18 mouse cellular contexts compared by ENCODE assay signal in genomic region chr4:127487016-127487780, GRCm38 (mm10).
DNase-seq lines count a peak whose midpoint lies in the region; ATAC-seq lines count a peak whose summit lies in the region.
"Had no signal": no experiment of that assay in that cellular context is flagged by ENCODE, and none has a peak within 500 bp of the region (broad histone marks: within the 10 kb centered on the region; RNA-seq: fewer than 3 reads in every experiment).

No protein-coding gene starts in this region.

- ATAC-seq in cerebellum, adult (ENCODE audit: insufficient number of reproducible peaks, low FRiP score, low TSS enrichment): peak; percentile 87
- ATAC-seq in erythroblast, adult 5-6 weeks (replicated peaks; ENCODE audit: low FRiP score, poor library complexity, severe bottlenecking): no peak
- ATAC-seq: forebrain, embryonic 13.5 days; liver, embryonic 12.5 days had no signal

- DNase-seq in cerebellum, postnatal 4 days (ENCODE audit: low spot score in 2 of 2): no peak
- peak; percentile 51 for DNase-seq in ES-CJ7 (ENCODE audit: low read depth, low spot score)
- peak; percentile 75 for DNase-seq in cerebellum, adult 11-12 months
- DNase-seq in cerebellum, postnatal 14 days: peak; percentile 75 to 83
- no peak for DNase-seq in frontal cortex, postnatal 25 days (ENCODE audit: low spot score in 2 of 2)
- DNase-seq in adrenal gland, postnatal 25 days: no peak
- DNase-seq: gastrocnemius, postnatal 10 days; heart, adult 2 months; heart, postnatal 4 days; kidney, adult 8-10 months; kidney, postnatal 25 days; layer of hippocampus, adult 9-11 months; lung, adult 2 months; right cerebral cortex, adult 18-20 months had no signal

Comparison
In these comparisons a context has a peak if more than half of its experiments do, and no peak if none do; other contexts are left out.
1. DNase-seq: peak in ES-CJ7 (single experiment), cerebellum, adult 11-12 months (single experiment) and cerebellum, postnatal 14 days (2 of 2); none in cerebellum, postnatal 4 days (0 of 2), frontal cortex, postnatal 25 days (0 of 2) and adrenal gland, postnatal 25 days (single experiment).